Mouse (Mus musculus) stomach, embryonic 16.5 days (tissue): ENCODE data around the gene Macrod2. TPM values are rescaled to one million over a fixed set of nuclear protein-coding genes. Genes with fewer than 3 reads are reported as not detected.

Experiments used
- ATAC-seq: fragments of 200-750 bp; cut with Nextera tagmentation; 2 replicates; pipeline ENCODE4 v1.8.0; 2017; ENCODE audit warnings: moderate number of reproducible peaks, moderate TSS enrichment; ENCODE audit not compliant: insufficient read depth, low FRiP score
- H3K27ac ChIP-seq: fragments of 300-500 bp; sonication (generic); 2 replicates; pipeline ENCODE4 v1.5.1; 2014; ENCODE audit warnings: low read length
- H3K27me3 ChIP-seq: fragments of 300-500 bp; sonication (generic); 2 replicates; pipeline ENCODE4 v1.6.1; 2014; ENCODE audit warnings: low read length, control low read depth, mixed read lengths; ENCODE audit not compliant: control insufficient read depth, insufficient read depth
- H3K36me3 ChIP-seq: fragments of 300-500 bp; sonication (generic); 2 replicates; pipeline ENCODE4 v1.6.1; 2014; ENCODE audit warnings: low read length; ENCODE audit not compliant: control insufficient read depth, insufficient read depth
- H3K4me1 ChIP-seq: fragments of 300-500 bp; sonication (generic); 2 replicates; pipeline ENCODE4 v1.6.1; 2014; ENCODE audit warnings: low read length, control low read depth, mixed read lengths; ENCODE audit not compliant: control insufficient read depth, insufficient read depth
- H3K4me2 ChIP-seq: fragments of 300-500 bp; sonication (generic); 2 replicates; pipeline ENCODE4 v1.6.1; 2014; ENCODE audit warnings: low read depth, low read length, mixed read lengths
- H3K4me3 ChIP-seq: fragments of 300-500 bp; sonication (generic); replicated peaks from 2 replicates; pipeline ENCODE4 v1.5.1; 2014; ENCODE audit warnings: mild to moderate bottlenecking, low read length
- H3K9ac ChIP-seq: fragments of 300-500 bp; sonication (generic); 2 replicates; pipeline ENCODE4 v1.6.1; 2014; ENCODE audit warnings: low read length
- H3K9me3 ChIP-seq: fragments of 300-500 bp; sonication (generic); replicated peaks from 2 replicates; pipeline ENCODE4 v1.6.1; 2016; ENCODE audit warnings: low read length, control low read depth; ENCODE audit not compliant: control insufficient read depth
- WGBS: fragments of 180-500 bp; shearing (Covaris S2); extraction: QIAGEN DNeasy Blood & Tissue Kit; methylation state at CpG from one replicate; pipeline ENCODE4 v1.1.7; 2014; 5-methylcytosine and 5-hydroxymethylcytosine counted together
- polyA plus RNA-seq: library from polyadenylated mRNA; unstranded; fragments of >200 nt; fragmentation: Nextera tagmentation; extraction: Ambion mirVana; gene quantifications from 2 replicates; pipeline ENCODE4 v1.2.1, GENCODE M21; 2015

Gene Macrod2
- polyA plus RNA-seq, 1 experiment from 2014 or later = 45.4 TPM

DNA sequence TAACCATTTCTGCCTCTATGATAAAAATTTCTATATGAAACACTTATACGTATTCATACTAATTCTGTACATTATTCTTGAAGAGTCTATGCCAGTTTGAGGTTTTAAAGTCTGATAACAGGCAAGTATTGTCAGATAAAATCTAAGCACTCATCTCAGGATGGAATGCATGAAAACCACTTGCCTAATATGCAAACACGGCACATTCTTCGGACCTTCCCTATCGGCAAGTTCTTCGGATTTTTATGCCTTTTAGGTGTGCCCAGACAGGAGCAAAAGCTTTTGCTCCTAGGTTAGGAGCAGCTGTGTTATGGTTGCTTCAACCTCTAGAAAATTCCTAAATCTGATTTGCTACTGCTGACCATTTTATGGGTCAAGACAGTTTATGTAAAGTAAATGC is 433.8 kb downstream of the Macrod2 start:
- ATAC-seq = no peak
- no peak overlapping the region for H3K4me2 ChIP-seq
- 66% methylated on average over 5 of the region's 5 CpGs for WGBS
- no peaks in the 10 kb centered on the region for H3K27me3 ChIP-seq
- H3K36me3 ChIP-seq = no peaks in the 10 kb centered on the region
- H3K4me1 ChIP-seq = no peaks in the 10 kb centered on the region
- H3K9ac ChIP-seq = no peak overlapping the region
- no peaks in the 10 kb centered on the region for H3K9me3 ChIP-seq
- no peak overlapping the region for H3K4me3 ChIP-seq
- no peak overlapping the region for H3K27ac ChIP-seq

GRCm38 (mm10) chr2:140830086-140830485 is 435.0 kb downstream of the Macrod2 start:
- no peak for ATAC-seq
- H3K9ac ChIP-seq = no peak overlapping the region
- H3K4me3 ChIP-seq = no peak overlapping the region
- no peak overlapping the region for H3K4me2 ChIP-seq
- no peak overlapping the region for H3K27ac ChIP-seq
- no peaks in the 10 kb centered on the region for H3K27me3 ChIP-seq
- H3K4me1 ChIP-seq = no peaks in the 10 kb centered on the region
- 75% methylated on average over 3 of the region's 3 CpGs for WGBS
- no peaks in the 10 kb centered on the region for H3K9me3 ChIP-seq
- no peaks in the 10 kb centered on the region for H3K36me3 ChIP-seq

DNA sequence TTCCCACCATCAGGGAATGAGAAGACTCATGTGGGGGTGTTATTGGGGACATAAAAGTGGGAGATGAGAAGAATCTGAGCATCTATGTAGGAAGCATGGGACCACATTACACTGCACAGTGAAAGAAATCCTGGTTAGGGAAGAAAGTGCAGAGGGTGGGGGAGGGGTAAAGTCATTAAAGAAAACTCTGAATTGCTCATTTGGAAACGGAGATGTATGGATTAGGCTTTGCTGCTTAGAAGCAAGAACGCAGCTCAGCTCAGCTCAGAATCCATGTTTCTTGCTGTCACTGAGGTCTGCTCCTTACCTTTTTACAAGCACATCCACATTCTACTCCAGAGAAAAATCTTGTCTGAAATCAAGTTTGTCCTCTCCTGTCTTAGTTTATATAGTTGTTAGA is 444.3 kb downstream of the Macrod2 start:
- Histone ChIP-seq H3K27me3 (no peaks in the 10 kb centered on the region), H3K9me3 (no peaks in the 10 kb centered on the region), H3K4me1 (0 out of 2 replicates have a peak, but pooled peaks cover 4% of the 10 kb centered on the region), H3K4me3 (no peak overlapping the region), H3K36me3 (no peaks in the 10 kb centered on the region), H3K9ac (no peak overlapping the region), H3K27ac (no peak overlapping the region), H3K4me2 (no peak overlapping the region)
- 32% methylated on average over 2 of the region's 2 CpGs for WGBS
- ATAC-seq = no peak

GRCm38 (mm10) chr2:140839880-140840279 is 444.8 kb downstream of the Macrod2 start:
- H3K4me2 ChIP-seq = no peak overlapping the region
- 50% methylated on average over 3 of the region's 3 CpGs for WGBS
- no peaks in the 10 kb centered on the region for H3K27me3 ChIP-seq
- ATAC-seq = no peak
- no peaks in the 10 kb centered on the region for H3K9me3 ChIP-seq
- H3K9ac ChIP-seq = no peak overlapping the region
- no peaks in the 10 kb centered on the region for H3K36me3 ChIP-seq
- H3K27ac ChIP-seq = no peak overlapping the region
- no peak overlapping the region for H3K4me3 ChIP-seq
- H3K4me1 ChIP-seq = 0 out of 2 replicates have a peak, but pooled peaks cover 4% of the 10 kb centered on the region

GRCm38 (mm10) chr2:140844030-140844429 is 448.9 kb downstream of the Macrod2 start:
- Histone ChIP-seq H3K27me3 (no peaks in the 10 kb centered on the region), H3K27ac (no peak overlapping the region), H3K4me3 (no peak overlapping the region), H3K9me3 (no peaks in the 10 kb centered on the region), H3K9ac (no peak overlapping the region), H3K36me3 (no peaks in the 10 kb centered on the region), H3K4me2 (no peak overlapping the region), H3K4me1 (0 out of 2 replicates have a peak, but pooled peaks cover 4% of the 10 kb centered on the region)
- ATAC-seq = no peak
- WGBS = 76% methylated on average over 5 of the region's 5 CpGs

- Histone ChIP-seq H3K4me1 (no peaks in the 10 kb centered on the region), H3K27ac (no peak overlapping the region), H3K36me3 (no peaks in the 10 kb centered on the region), H3K4me3 (no peak overlapping the region), H3K27me3 (no peaks in the 10 kb centered on the region), H3K4me2 (no peak overlapping the region), H3K9me3 (no peaks in the 10 kb centered on the region), H3K9ac (no peak overlapping the region)
- no peak for ATAC-seq
- WGBS = 85% methylated on average over 5 of the region's 5 CpGs
These were observed 452.8 kb downstream of the Macrod2 start for GRCm38 (mm10) chr2:140847817-140848428.

GRCm38 (mm10) chr2:140853538-140853937 is 458.4 kb downstream of the Macrod2 start:
- no peak for ATAC-seq
- Histone ChIP-seq H3K4me1 (no peaks in the 10 kb centered on the region), H3K27ac (no peak overlapping the region), H3K27me3 (no peaks in the 10 kb centered on the region), H3K36me3 (no peaks in the 10 kb centered on the region), H3K9me3 (no peaks in the 10 kb centered on the region), H3K9ac (no peak overlapping the region), H3K4me2 (no peak overlapping the region), H3K4me3 (no peak overlapping the region)
- 72% methylated on average over 9 of the region's 9 CpGs for WGBS

- no peak overlapping the region for H3K27ac ChIP-seq
- no peaks in the 10 kb centered on the region for H3K27me3 ChIP-seq
- no peaks in the 10 kb centered on the region for H3K36me3 ChIP-seq
- no peaks in the 10 kb centered on the region for H3K9me3 ChIP-seq
- no peak overlapping the region for H3K4me2 ChIP-seq
- no peak overlapping the region for H3K4me3 ChIP-seq
- WGBS = 51% methylated on average over 1 of the region's 1 CpGs
- H3K4me1 ChIP-seq = no peaks in the 10 kb centered on the region
- H3K9ac ChIP-seq = no peak overlapping the region
- no peak for ATAC-seq
These were observed 466.2 kb downstream of the Macrod2 start for GRCm38 (mm10) chr2:140861356-140861755.

GRCm38 (mm10) chr2:140862736-140863135 is 467.6 kb downstream of the Macrod2 start:
- Histone ChIP-seq H3K9me3 (no peaks in the 10 kb centered on the region), H3K27ac (no peak overlapping the region), H3K9ac (no peak overlapping the region), H3K4me2 (no peak overlapping the region), H3K36me3 (no peaks in the 10 kb centered on the region), H3K4me1 (no peaks in the 10 kb centered on the region), H3K4me3 (no peak overlapping the region), H3K27me3 (no peaks in the 10 kb centered on the region)
- no peak for ATAC-seq
- 79% methylated on average over 4 of the region's 4 CpGs for WGBS
